Mouse (Mus musculus): ENCODE data around the gene Mcoln2.

DNA sequence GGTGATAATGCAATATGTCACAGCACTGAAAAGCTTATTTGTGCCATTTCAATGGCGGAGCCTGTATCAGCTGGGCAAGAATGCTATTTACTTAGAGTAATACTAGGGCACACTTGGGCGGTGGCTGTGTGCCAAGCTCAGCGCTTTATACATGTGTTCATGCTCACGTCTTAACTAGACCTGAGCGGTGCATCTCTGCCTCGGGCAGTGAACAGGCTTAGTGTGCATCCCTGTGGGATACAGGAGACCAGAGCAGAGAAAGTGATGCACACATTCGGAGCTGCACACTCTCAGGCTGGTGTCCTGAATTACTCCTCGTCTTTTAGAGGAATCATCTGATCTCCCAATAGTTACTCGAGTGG lies 26.2 kb upstream of the Mcoln2 start:
- no peak for TF ChIP-seq CTCF (IDR thresholded peaks at IDR 0.05; ENCODE audit: control insufficient read depth, insufficient read depth, low read length)
- no peak for TF ChIP-seq POLR2A (IDR thresholded peaks at IDR 0.05; ENCODE audit: borderline replicate concordance, control insufficient read depth, low read depth, low read length)

Measured in bone marrow, adult 2 months (tissue).